Mouse (Mus musculus) limb, embryonic 12.5 days (tissue): ENCODE results near the gene Spin1. TPM values are rescaled to one million over a fixed set of nuclear protein-coding genes. Genes with fewer than 3 reads are reported as not detected.
A peak's percentile ranks its signal among the peaks of the same experiment; 100 is the strongest.

Experiments used
- ATAC-seq: fragments of 200-750 bp; cut with Nextera tagmentation; 2 replicates; pipeline ENCODE4 v1.8.0; 2017; ENCODE audit warnings: low read depth, moderate TSS enrichment; ENCODE audit not compliant: insufficient number of reproducible peaks, insufficient read depth, low FRiP score, low TSS enrichment
- H3K27ac ChIP-seq: fragments of 300-500 bp; sonication (generic); 2 replicates; pipeline ENCODE4 v1.5.1; 2016; ENCODE audit warnings: mild to moderate bottlenecking, moderate library complexity
- H3K27me3 ChIP-seq: fragments of 300-500 bp; sonication (generic); 2 replicates; pipeline ENCODE4 v1.6.1; 2016; ENCODE audit warnings: mild to moderate bottlenecking, moderate library complexity
- H3K36me3 ChIP-seq: fragments of 300-500 bp; sonication (generic); 2 replicates; pipeline ENCODE4 v1.6.1; 2016; ENCODE audit warnings: mild to moderate bottlenecking, moderate library complexity
- H3K4me1 ChIP-seq: fragments of 300-500 bp; sonication (generic); replicated peaks from 2 replicates; pipeline ENCODE4 v1.6.1; 2016
- H3K4me2 ChIP-seq: fragments of 300-500 bp; sonication (generic); 2 replicates; pipeline ENCODE4 v1.6.1; 2016; ENCODE audit warnings: mild to moderate bottlenecking, moderate library complexity
- H3K4me3 ChIP-seq: fragments of 300-500 bp; sonication (generic); replicated peaks from 2 replicates; pipeline ENCODE4 v1.5.1; 2016; ENCODE audit warnings: mild to moderate bottlenecking
- H3K9ac ChIP-seq: fragments of 300-500 bp; sonication (generic); replicated peaks from 2 replicates; pipeline ENCODE4 v1.6.1; 2016; ENCODE audit warnings: mild to moderate bottlenecking, moderate library complexity
- H3K9me3 ChIP-seq: fragments of 300-500 bp; sonication (generic); 2 replicates; pipeline ENCODE4 v1.6.1; 2016; ENCODE audit warnings: mild to moderate bottlenecking, moderate library complexity
- WGBS: fragments of 180-500 bp; shearing (Covaris S2); methylation state at CpG from one replicate; pipeline ENCODE4 v1.1.7; 2016; 5-methylcytosine and 5-hydroxymethylcytosine counted together
- polyA plus RNA-seq: library from polyadenylated mRNA; unstranded; fragments of >200 nt; fragmentation: Nextera tagmentation; extraction: Ambion mirVana; gene quantifications from 2 replicates; pipeline ENCODE4 v1.2.1, GENCODE M21; 2016

Gene Spin1
- polyA plus RNA-seq, 1 experiment from 2014 or later = 142 TPM

GRCm38 (mm10) chr13:51147106-51147505 lies 46.4 kb downstream of the Spin1 start:
- H3K4me2 ChIP-seq = no peak overlapping the region
- H3K4me1 ChIP-seq = no peaks in the 10 kb centered on the region
- no peak overlapping the region for H3K4me3 ChIP-seq
- no peak overlapping the region for H3K27ac ChIP-seq
- ATAC-seq = no peak
- no peaks in the 10 kb centered on the region for H3K27me3 ChIP-seq
- 85% methylated on average over 1 of the region's 1 CpGs for whole genome bisulfite sequencing
- H3K9me3 ChIP-seq = no peaks in the 10 kb centered on the region
- no peak overlapping the region for H3K9ac ChIP-seq
- H3K36me3 ChIP-seq = peaks cover 85% of the 10 kb centered on the region

- Histone ChIP-seq H3K27me3 (no peaks in the 10 kb centered on the region), H3K4me2 (no peak overlapping the region), H3K4me1 (no peaks in the 10 kb centered on the region), H3K27ac (no peak overlapping the region), H3K36me3 (peaks cover 77% of the 10 kb centered on the region), H3K9ac (no peak overlapping the region), H3K4me3 (no peak overlapping the region), H3K9me3 (no peaks in the 10 kb centered on the region)
- no peak for ATAC-seq
- 91% methylated on average over 4 of the region's 4 CpGs for WGBS
These were observed 52.4 kb downstream of the Spin1 start for GRCm38 (mm10) chr13:51152966-51153669.

- Histone ChIP-seq H3K4me1 (no peaks in the 10 kb centered on the region), H3K9ac (no peak overlapping the region), H3K36me3 (peaks cover 77% of the 10 kb centered on the region)
These were observed 53.0 kb downstream of the Spin1 start for GRCm38 (mm10) chr13:51153670-51154030.

GRCm38 (mm10) chr13:51155178-51156013 lies 54.7 kb downstream of the Spin1 start:
- Histone ChIP-seq H3K9me3 (no peaks in the 10 kb centered on the region), H3K4me3 (no peak overlapping the region), H3K4me2 (no peak overlapping the region), H3K4me1 (no peaks in the 10 kb centered on the region), H3K27me3 (no peaks in the 10 kb centered on the region), H3K36me3 (peaks cover 66% of the 10 kb centered on the region), H3K27ac (no peak overlapping the region), H3K9ac (no peak overlapping the region)
- no peak for ATAC-seq
- 90% methylated on average over 15 of the region's 15 CpGs for WGBS

More at GRCm38 (mm10) chr13:51153670-51154030, 53.0 kb downstream of the Spin1 start:
- no peak for ATAC-seq
- H3K27ac ChIP-seq = no peak overlapping the region
- H3K4me2 ChIP-seq = no peak overlapping the region
- 94% methylated on average over 4 of the region's 4 CpGs for WGBS
- no peak overlapping the region for H3K4me3 ChIP-seq
- no peaks in the 10 kb centered on the region for H3K9me3 ChIP-seq
- no peaks in the 10 kb centered on the region for H3K27me3 ChIP-seq

- no peaks in the 10 kb centered on the region for H3K9me3 ChIP-seq
- no peak overlapping the region for H3K9ac ChIP-seq
- WGBS = 93% methylated on average over 6 of the region's 6 CpGs
- no peak overlapping the region for H3K4me3 ChIP-seq
- no peak overlapping the region for H3K27ac ChIP-seq
- no peaks in the 10 kb centered on the region for H3K27me3 ChIP-seq
- no peaks in the 10 kb centered on the region for H3K4me1 ChIP-seq
- ATAC-seq = no peak
- H3K36me3 ChIP-seq = peaks cover 60% of the 10 kb centered on the region
- no peak overlapping the region for H3K4me2 ChIP-seq
These were observed 55.3 kb downstream of the Spin1 start for GRCm38 (mm10) chr13:51156014-51156386.

- no peak for ATAC-seq
- H3K4me2 ChIP-seq = no peak overlapping the region
- no peaks in the 10 kb centered on the region for H3K27me3 ChIP-seq
- peaks cover 60% of the 10 kb centered on the region for H3K36me3 ChIP-seq
- H3K9me3 ChIP-seq = 0 out of 2 replicates have a peak, but pooled peaks cover under 1% of the 10 kb centered on the region
- no peak overlapping the region for H3K27ac ChIP-seq
- 83% methylated on average over 3 of the region's 3 CpGs for WGBS
- H3K4me1 ChIP-seq = no peaks in the 10 kb centered on the region
- H3K9ac ChIP-seq = no peak overlapping the region
- H3K4me3 ChIP-seq = no peak overlapping the region
These were observed 56.6 kb downstream of the Spin1 start for GRCm38 (mm10) chr13:51157291-51157690.

GRCm38 (mm10) chr13:51161672-51162071 lies 61.0 kb downstream of the Spin1 start:
- ATAC-seq = no peak
- no peaks in the 10 kb centered on the region; the same call in 1 of the 2 replicates for H3K4me1 ChIP-seq
- no peaks in the 10 kb centered on the region for H3K27me3 ChIP-seq
- no peak overlapping the region for H3K4me3 ChIP-seq
- 0 out of 2 replicates have a peak overlapping the region, but pooled peaks have one; percentile 5 for H3K27ac ChIP-seq
- H3K9me3 ChIP-seq = peaks cover 11% of the 10 kb centered on the region; the same call in 1 of the 2 replicates
- H3K36me3 ChIP-seq = peaks cover 30% of the 10 kb centered on the region
- WGBS = 95% methylated on average over 2 of the region's 2 CpGs
- H3K4me2 ChIP-seq = no peak overlapping the region
- no peak overlapping the region for H3K9ac ChIP-seq

GRCm38 (mm10) chr13:51162246-51162645 lies 61.6 kb downstream of the Spin1 start:
- Histone ChIP-seq H3K4me1 (no peaks in the 10 kb centered on the region; the same call in 1 of the 2 replicates), H3K9me3 (peaks cover 11% of the 10 kb centered on the region; the same call in 1 of the 2 replicates), H3K9ac (no peak overlapping the region), H3K4me3 (no peak overlapping the region), H3K27me3 (no peaks in the 10 kb centered on the region), H3K36me3 (peaks cover 29% of the 10 kb centered on the region), H3K27ac (no peak overlapping the region), H3K4me2 (no peak overlapping the region)
- 92% methylated on average over 6 of the region's 6 CpGs for WGBS
- no peak for ATAC-seq

- Histone ChIP-seq H3K27me3 (peaks cover 13% of the 10 kb centered on the region), H3K9me3 (peaks cover 11% of the 10 kb centered on the region; the same call in 1 of the 2 replicates), H3K9ac (no peak overlapping the region), H3K4me1 (peaks cover 13% of the 10 kb centered on the region), H3K27ac (no peak overlapping the region), H3K4me3 (no peak overlapping the region), H3K4me2 (no peak overlapping the region), H3K36me3 (peaks cover 15% of the 10 kb centered on the region)
- ATAC-seq = no peak
- 48% methylated on average over 11 of the region's 11 CpGs for WGBS
These were observed 66.0 kb downstream of the Spin1 start for GRCm38 (mm10) chr13:51166711-51167110.

- Histone ChIP-seq H3K36me3 (no peaks in the 10 kb centered on the region), H3K27ac (no peak overlapping the region), H3K9me3 (0 out of 2 replicates have a peak, but pooled peaks cover 6% of the 10 kb centered on the region), H3K4me2 (peak overlapping the region; percentile 99), H3K27me3 (peaks cover 26% of the 10 kb centered on the region), H3K4me1 (peaks cover 20% of the 10 kb centered on the region), H3K9ac (no peak overlapping the region; the same call in 1 of the 2 replicates), H3K4me3 (peak overlapping the region; percentile 58)
- WGBS = 36% methylated on average over 11 of the region's 11 CpGs
- ATAC-seq = peak; percentile 4; the same call in 1 of the 2 replicates
These were observed 69.5 kb downstream of the Spin1 start for GRCm38 (mm10) chr13:51170215-51170614.
